Mouse (Mus musculus): ENCODE data around the gene Mark4.

DNA sequence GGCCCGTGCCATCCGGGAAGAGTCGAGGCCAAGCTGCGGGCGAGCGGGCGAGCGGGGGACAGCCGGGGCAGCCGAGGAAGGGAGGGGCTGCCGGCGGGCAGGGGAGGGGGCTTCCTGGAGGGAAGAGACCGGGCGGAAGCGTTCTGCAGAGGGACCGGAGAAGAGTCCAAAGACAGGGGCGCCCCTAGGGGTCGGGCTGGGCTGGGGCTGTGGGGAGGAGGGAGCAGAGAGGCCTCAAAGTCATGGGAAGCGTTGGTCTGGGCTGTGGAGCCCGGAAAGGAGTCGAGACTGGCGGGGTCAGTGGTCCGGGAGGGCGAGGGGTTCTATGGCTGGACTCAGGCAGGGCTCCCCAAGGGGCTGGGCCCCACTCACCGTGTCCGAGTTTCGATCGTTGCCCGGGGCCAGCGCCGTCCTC, 542 bp downstream of the Mark4 start:
- no peak for TF ChIP-seq EP300 (IDR thresholded peaks at IDR 0.05; ENCODE audit: low read depth)
- TF ChIP-seq CTCF (IDR thresholded peaks at IDR 0.05; ENCODE audit: low read depth): peak; percentile 51
